ENCODE assay signal across 25 mouse cellular contexts in the genomic region with DNA sequence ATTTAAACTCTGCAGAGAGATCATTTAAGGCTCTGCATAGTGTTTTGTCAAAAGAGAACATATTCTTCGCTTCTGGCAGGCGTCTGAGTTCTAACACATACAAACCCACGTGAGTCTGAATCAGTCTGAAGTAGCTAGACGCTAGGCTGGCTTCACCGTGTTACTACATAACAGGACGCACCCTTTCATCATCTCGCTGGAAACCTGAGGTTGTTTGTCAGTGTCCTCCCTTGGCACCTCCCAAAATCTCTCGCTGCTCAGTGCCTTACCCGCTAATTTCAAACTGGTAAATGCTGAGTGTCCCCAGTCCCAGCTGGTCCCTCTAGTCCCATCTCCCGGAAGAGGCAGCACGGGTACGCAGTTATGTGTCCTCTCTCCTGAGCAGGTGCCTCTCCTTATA.
DNase-seq lines count a peak whose midpoint lies in the region; TF ChIP-seq lines count a peak whose summit lies in the region.
"Had no signal": no experiment of that assay in that cellular context is flagged by ENCODE, and none has a peak within 500 bp of the region (broad histone marks: within the 10 kb centered on the region; RNA-seq: fewer than 3 reads in every experiment).

No protein-coding gene starts in this region.

- TF ChIP-seq CTCF in layer of hippocampus, adult 2 months (conservative IDR thresholded peaks at IDR 0.05), result no peak

- no peak overlapping the region for H3K27ac ChIP-seq in layer of hippocampus, adult 2 months
- H3K27ac ChIP-seq: embryonic facial prominence, embryonic 15.5 days; hindbrain, postnatal 0 days; limb, embryonic 15.5 days; liver, embryonic 14.5 days; midbrain, embryonic 15.5 days; neural tube, embryonic 13.5 days had no signal

- no peak overlapping the region for H3K4me3 ChIP-seq in layer of hippocampus, adult 2 months
- H3K4me3 ChIP-seq: embryonic facial prominence, embryonic 15.5 days; limb, embryonic 15.5 days; midbrain, embryonic 15.5 days; myocyte; neural tube, embryonic 13.5 days had no signal

- DNase-seq in frontal cortex, adult 2 months (ENCODE audit: extremely low spot score in 1 of 2, low spot score in 1 of 2), result peak; percentile 13 to 37
- DNase-seq in frontal cortex, postnatal 10 days (ENCODE audit: low spot score in 2 of 2), result no peak
- peak; percentile 25 for DNase-seq in layer of hippocampus, adult 9-11 months
- no peak for DNase-seq in layer of hippocampus, adult 2 months (ENCODE audit: low spot score in 2 of 2)
- peak; percentile 44 for DNase-seq in right cerebral cortex, adult 18-20 months
- DNase-seq in right cerebral cortex, postnatal 4 days, result no peak
- DNase-seq in right cerebral cortex, postnatal 25 days, result peak; percentile 23
- no peak for DNase-seq in spleen, postnatal 14 days (ENCODE audit: low spot score in 2 of 2)
- DNase-seq: adrenal gland, postnatal 36 days; cerebellum, adult 11 months; cerebellum, adult 9-11 months; gastrocnemius, postnatal 14 days; kidney, adult 18-20 months; lung, embryonic 14.5 days; lung, postnatal 4 days; retina, postnatal 1 day; spleen, adult 18-20 months; thymus, postnatal 36 days had no signal

Comparison
In these comparisons a context has a peak if more than half of its experiments do, and no peak if none do; other contexts are left out.
1. DNase-seq: peak in frontal cortex, adult 2 months (2 of 2), layer of hippocampus, adult 9-11 months (single experiment), right cerebral cortex, adult 18-20 months (single experiment) and right cerebral cortex, postnatal 25 days (single experiment); none in frontal cortex, postnatal 10 days (0 of 2), layer of hippocampus, adult 2 months (0 of 2), right cerebral cortex, postnatal 4 days (single experiment) and spleen, postnatal 14 days (0 of 2).